Mouse (Mus musculus): ENCODE data around the gene Pptc7. TPM values are rescaled to one million over a fixed set of nuclear protein-coding genes. Genes with fewer than 3 reads are reported as not detected.

The Pptc7 gene
- polyA plus RNA-seq, 1 experiment = 24.3 TPM

GRCm38 (mm10) chr5:122372192-122372769, 88.1 kb downstream of the Pptc7 start, which contains the start of gene Fam216a:
Gene Fam216a (minus strand): TSS chr5:122372364.
- Histone ChIP-seq H3K4me1 (ENCODE audit: control insufficient read depth, insufficient read depth, insufficient read length, low read length) (no peaks in the 10 kb centered on the region), H3K4me3 (ENCODE audit: insufficient read depth, low read depth, low read length) (peak within 1 kb of the TSS; percentile 79), H3K27ac (replicated peaks; ENCODE audit: low read depth, low read length) (peak within 1 kb of the TSS; percentile 45; the same call in 1 of the 2 replicates)

GRCm38 (mm10) chr5:122372878-122373277, 88.7 kb downstream of the Pptc7 start:
- Histone ChIP-seq H3K4me3 (ENCODE audit: insufficient read depth, low read depth, low read length) (peak overlapping the region; percentile 79), H3K27ac (replicated peaks; ENCODE audit: low read depth, low read length) (no peak overlapping the region), H3K4me1 (ENCODE audit: control insufficient read depth, insufficient read depth, insufficient read length, low read length) (no peaks in the 10 kb centered on the region)

Other genes starting within 250 kb of the Pptc7 start
- gene Cux2, start 234.3 kb upstream of the Pptc7 start, polyA plus RNA-seq (2012; ENCODE audit: insufficient read depth, insufficient read length, missing spikeins) = not detected in 2 replicates
- gene Myl2, start 183.4 kb upstream of the Pptc7 start, polyA plus RNA-seq (2012; ENCODE audit: insufficient read depth, insufficient read length, missing spikeins) = 80.9 and 86.8 TPM in 2 replicates
- not detected in 2 replicates for gene Ccdc63, start 143.5 kb upstream of the Pptc7 start, polyA plus RNA-seq (2012; ENCODE audit: insufficient read depth, insufficient read length, missing spikeins)
- gene Ppp1cc, start 126.1 kb upstream of the Pptc7 start, polyA plus RNA-seq (2012; ENCODE audit: insufficient read depth, insufficient read length, missing spikeins) = 85.4 and 119 TPM in 2 replicates
- gene Hvcn1, start 77.6 kb upstream of the Pptc7 start, polyA plus RNA-seq (2012; ENCODE audit: insufficient read depth, insufficient read length, missing spikeins) = 5.7 and 7.7 TPM in 2 replicates
- gene Tctn1, start 19.9 kb upstream of the Pptc7 start, polyA plus RNA-seq (2012; ENCODE audit: insufficient read depth, insufficient read length, missing spikeins) = 1.2 and 2.9 TPM in 2 replicates
- 6.3 and 6.9 TPM in 2 replicates for gene Rad9b, start 69.9 kb downstream of the Pptc7 start, polyA plus RNA-seq (2012; ENCODE audit: insufficient read depth, insufficient read length, missing spikeins)
- 101 and 111 TPM in 2 replicates for gene Vps29, start 70.0 kb downstream of the Pptc7 start, polyA plus RNA-seq (2012; ENCODE audit: insufficient read depth, insufficient read length, missing spikeins)
- 13.9 and 15.7 TPM in 2 replicates for gene Gpn3, start 87.5 kb downstream of the Pptc7 start, polyA plus RNA-seq (2012; ENCODE audit: insufficient read depth, insufficient read length, missing spikeins)
- gene Fam216a, start 88.0 kb downstream of the Pptc7 start, polyA plus RNA-seq (2012; ENCODE audit: insufficient read depth, insufficient read length, missing spikeins) = 8.5 and 14.2 TPM in 2 replicates
- 158 and 247 TPM in 2 replicates for gene Arpc3, start 107.5 kb downstream of the Pptc7 start, polyA plus RNA-seq (2012; ENCODE audit: insufficient read depth, insufficient read length, missing spikeins)
- 16.6 and 17.5 TPM in 2 replicates for gene Anapc7, start 137.3 kb downstream of the Pptc7 start, polyA plus RNA-seq (2012; ENCODE audit: insufficient read depth, insufficient read length, missing spikeins)
- gene Atp2a2, start 217.9 kb downstream of the Pptc7 start, polyA plus RNA-seq (2012; ENCODE audit: insufficient read depth, insufficient read length, missing spikeins) = 77.3 and 79.4 TPM in 2 replicates

Data from brown adipose tissue, adult 24 weeks (tissue).